Mouse (Mus musculus) CH12.LX (cell line): ENCODE measurements around the gene Hoxd4. TPM values are rescaled to one million over a fixed set of nuclear protein-coding genes. Genes with fewer than 3 reads are reported as not detected.

Experiments
- DNase-seq: peaks from one replicate; pipeline ENCODE4 v3.0.0-alpha.2; 2013; ENCODE audit errors: extremely low read depth
- H3K27ac ChIP-seq: 2 replicates; pipeline ENCODE4 v1.5.1; 2012; ENCODE audit warnings: low read depth, mild to moderate bottlenecking, control low read depth, moderate library complexity; ENCODE audit not compliant: insufficient read depth
- H3K27me3 ChIP-seq: replicated peaks from 2 replicates; pipeline ENCODE3; 2012; ENCODE audit warnings: inconsistent platforms
- H3K36me3 ChIP-seq, 2 experiments: replicated peaks in 1 of 2; 2 replicates each; pipeline versions ENCODE3 to v1.6.1; 2012; ENCODE audit warnings: inconsistent platforms in 1 of 2, low read length in 1 of 2, mild to moderate bottlenecking in 1 of 2, mixed read lengths in 1 of 2, moderate library complexity in 1 of 2; ENCODE audit not compliant: control insufficient read depth in 1 of 2, insufficient read depth in 1 of 2
- H3K4me1 ChIP-seq, 2 experiments: 2 replicates each; pipeline ENCODE4 v1.6.1; 2012; ENCODE audit warnings: inconsistent platforms in 1 of 2, moderate library complexity in 1 of 2; ENCODE audit not compliant: insufficient read depth in 2 of 2, control insufficient read depth in 1 of 2
- H3K4me2 ChIP-seq: 2 replicates; pipeline ENCODE4 v1.6.1; 2012; ENCODE audit warnings: low read depth, mild to moderate bottlenecking, control low read depth; ENCODE audit not compliant: poor library complexity, insufficient read depth, severe bottlenecking
- H3K4me3 ChIP-seq, 3 experiments: fragments of 150-350 bp in 1 of 3; sonication (generic) in 1 of 3; replicated peaks in 1 of 3; 2 replicates each; pipeline versions ENCODE3 to v1.5.1; 2011 to 2012; ENCODE audit warnings: low read depth in 2 of 3, low read length in 2 of 3, mild to moderate bottlenecking in 2 of 3, moderate library complexity in 2 of 3, control low read depth in 1 of 3, improper control_type of control experiment in 1 of 3, inconsistent platforms in 1 of 3, mixed read lengths in 1 of 3; ENCODE audit not compliant: poor library complexity in 1 of 3
- H3K79me2 ChIP-seq: replicated peaks from 2 replicates; pipeline ENCODE4 v1.6.1; 2012; ENCODE audit warnings: mild to moderate bottlenecking, moderate library complexity; ENCODE audit not compliant: control insufficient read depth, poor library complexity, insufficient read depth, severe bottlenecking; ENCODE audit errors: extremely low read depth
- H3K9ac ChIP-seq: 2 replicates; pipeline ENCODE4 v1.6.1; 2012; ENCODE audit warnings: low read depth, mild to moderate bottlenecking, control low read depth, moderate library complexity; ENCODE audit not compliant: insufficient read depth
- H3K9me3 ChIP-seq: replicated peaks from 2 replicates; pipeline ENCODE3; 2012; ENCODE audit warnings: low read length, inconsistent platforms, mixed read lengths
- CHD2 ChIP-seq: IDR thresholded peaks from 2 replicates; pipeline ENCODE4 v1.6.1; 2011; ENCODE audit warnings: low read length, improper control_type of control experiment
- JUND ChIP-seq: conservative IDR thresholded peaks from 2 replicates; pipeline ENCODE4 v1.6.1; 2011; ENCODE audit warnings: low read depth, low read length, improper control_type of control experiment
- MAX ChIP-seq: IDR thresholded peaks from 2 replicates; pipeline ENCODE4 v1.6.1; 2011; ENCODE audit warnings: low read length, improper control_type of control experiment
- MAZ ChIP-seq: IDR thresholded peaks from 2 replicates; pipeline ENCODE4 v1.6.1; 2012; ENCODE audit warnings: low read depth, mild to moderate bottlenecking, inconsistent platforms, low read length, improper control_type of control experiment, moderate library complexity
- MYC ChIP-seq: IDR thresholded peaks from 2 replicates; pipeline ENCODE4 v1.6.1; 2011; ENCODE audit warnings: low read depth, mild to moderate bottlenecking, improper control_type of control experiment, low read length
- NRF1 ChIP-seq: IDR thresholded peaks from 2 replicates; pipeline ENCODE4 v1.6.1; 2014; ENCODE audit warnings: low read depth, mild to moderate bottlenecking, inconsistent platforms, low read length, improper control_type of control experiment, moderate library complexity
- RCOR1 ChIP-seq: conservative IDR thresholded peaks from 2 replicates; pipeline ENCODE4 v1.6.1; 2012; ENCODE audit warnings: low read depth, mild to moderate bottlenecking, inconsistent platforms, low read length, improper control_type of control experiment
- SMC3 ChIP-seq: IDR thresholded peaks from 2 replicates; pipeline ENCODE4 v1.6.1; 2011; ENCODE audit warnings: low read depth, low read length, improper control_type of control experiment
- TCF12 ChIP-seq: IDR thresholded peaks from 2 replicates; pipeline ENCODE4 v1.6.1; 2014; ENCODE audit warnings: low read depth, mild to moderate bottlenecking, inconsistent platforms, low read length, improper control_type of control experiment
- USF2 ChIP-seq: conservative IDR thresholded peaks from 2 replicates; pipeline ENCODE4 v1.6.1; 2011; ENCODE audit warnings: low read depth, low read length, improper control_type of control experiment
- ZNF384 ChIP-seq: IDR thresholded peaks from 2 replicates; pipeline ENCODE4 v1.6.1; 2012; ENCODE audit warnings: low read depth, low read length, improper control_type of control experiment, inconsistent platforms
- dilution Hi-C: fragments of 300-500 bp; cut with MboI; formaldehyde crosslinking; loops from 2 replicates; pipeline ENCODE4 v1.14.3; 2020; ENCODE audit warnings: low sequenced_read_pairs; ENCODE audit not compliant: extremely low pct_unique_long_range_greater_than_20kb, extremely low pct_ligation_motif_present
- in situ Hi-C: fragments of 300-500 bp; cut with MboI; formaldehyde crosslinking; loops from 3 replicates; pipeline ENCODE4 v1.14.3; 2019; ENCODE audit warnings: low sequenced_read_pairs, low pct_ligation_motif_present, low pct_unique_long_range_greater_than_20kb, mixed read lengths
- polyA plus RNA-seq: library from polyadenylated mRNA; unstranded; fragments of >175 nt; gene quantifications from 2 replicates; pipeline ENCODE4 v1.2.1, GENCODE M21; 2012; ENCODE audit warnings: low read depth; ENCODE audit not compliant: insufficient read length
- total RNA-seq, 2 experiments: library from RNA; depleted of rRNA; stranded (reverse); fragments of 300-350 nt in 1 of 2; fragments of >200 nt in 1 of 2; gene quantifications; 2 replicates each; pipeline ENCODE4 v1.2.3; 2012 to 2014

Hoxd4 gene
- total and polyA plus RNA-seq, 3 experiments, result 6.0 to 9.8 (median 6.3) TPM

- no peak overlapping the region for H3K4me2 ChIP-seq
- no peaks in the 10 kb centered on the region for H3K79me2 ChIP-seq
- no peaks in the 10 kb centered on the region for H3K27me3 ChIP-seq
- peaks cover 11% of the 10 kb centered on the region for H3K9me3 ChIP-seq
- in situ Hi-C loops (loop anchor here (25.0 kb wide), 1 partner anchor 1083 kb away; the partner anchor contains the start of gene Chrna1), dilution Hi-C loops (no loop called here)
- DNase-seq, result no peak
- no peak overlapping the region for H3K4me3 ChIP-seq
- 0 out of 4 replicates have a peak, but pooled peaks cover 0 to 5% of the 10 kb centered on the region in 2 experiments for H3K4me1 ChIP-seq
- H3K36me3 ChIP-seq, result no peaks in the 10 kb centered on the region
- H3K27ac ChIP-seq, result no peak overlapping the region
- no peak overlapping the region for H3K9ac ChIP-seq
- TF ChIP-seq MAX, result no peak
These were observed 41.0 kb upstream of the Hoxd4 start for GRCm38 (mm10) chr2:74670632-74671188.

- peak overlapping the region; percentile 98 for H3K4me2 ChIP-seq
- no peaks in the 10 kb centered on the region for H3K79me2 ChIP-seq
- H3K27me3 ChIP-seq, result no peaks in the 10 kb centered on the region
- H3K9ac ChIP-seq, result peak overlapping the region; percentile 43
- in situ Hi-C loops, result loop anchor here (25.0 kb wide), 1 partner anchor 1085 kb away; the partner anchor contains the start of gene Chrna1
- no peak for DNase-seq
- TF ChIP-seq RCOR1, result no peak
- TF ChIP-seq MAZ, result no peak
- no peak for TF ChIP-seq NRF1
- no peak for TF ChIP-seq JUND
- TF ChIP-seq MYC, result no peak
- no peak for TF ChIP-seq CHD2
- TF ChIP-seq SMC3, result no peak
- TF ChIP-seq TCF12, result no peak
- no peak for TF ChIP-seq USF2
- TF ChIP-seq ZNF384, result no peak
- TF ChIP-seq, all 38 proteins: peak for 0
- 0 out of 4 replicates have a peak, but pooled peaks cover 0 to 5% of the 10 kb centered on the region in 2 experiments for H3K4me1 ChIP-seq
- dilution Hi-C loops, result no loop called here
- no peaks in the 10 kb centered on the region for H3K36me3 ChIP-seq
- no peak overlapping the region for H3K4me3 ChIP-seq
- no peak overlapping the region for H3K27ac ChIP-seq
- peaks cover 11% of the 10 kb centered on the region for H3K9me3 ChIP-seq
These were observed 39.9 kb upstream of the Hoxd4 start for GRCm38 (mm10) chr2:74671847-74672246.
